Mouse (Mus musculus): Measurements from ENCODE around the gene Hdac4. TPM values are rescaled to one million over a fixed set of nuclear protein-coding genes. Genes with fewer than 3 reads are reported as not detected.

Hdac4 gene
- polyA plus RNA-seq, 1 experiment from 2014 or later = 12.5 TPM

- ATAC-seq (replicated peaks; ENCODE audit: insufficient number of reproducible peaks, low FRiP score, low TSS enrichment) = no peak
Observed at GRCm38 (mm10) chr1:92106486-92107160, 88.9 kb downstream of the Hdac4 start.

GRCm38 (mm10) chr1:92104718-92105117 is 90.8 kb downstream of the Hdac4 start:
- Histone ChIP-seq H3K27me3 (ENCODE audit: control insufficient read depth, insufficient read depth, low read length) (no peaks in the 10 kb centered on the region), H3K9ac (ENCODE audit: low read depth, low read length) (no peak overlapping the region), H3K36me3 (ENCODE audit: control insufficient read depth, insufficient read depth, low read length) (no peaks in the 10 kb centered on the region), H3K4me1 (ENCODE audit: control insufficient read depth, insufficient read depth, low read length) (peaks cover 16% of the 10 kb centered on the region), H3K4me2 (no peak overlapping the region), H3K4me3 (ENCODE audit: low read depth, low read length) (no peak overlapping the region), H3K9me3 (replicated peaks; ENCODE audit: control insufficient read depth, low read length) (no peaks in the 10 kb centered on the region), H3K27ac (ENCODE audit: low read depth, low read length) (no peak overlapping the region)
- WGBS (ENCODE audit: insufficient replicate concordance) = 86% methylated on average over 3 of the region's 3 CpGs
- no peak for ATAC-seq (replicated peaks; ENCODE audit: insufficient number of reproducible peaks, low FRiP score, low TSS enrichment)

More at GRCm38 (mm10) chr1:92106486-92107160, 88.9 kb downstream of the Hdac4 start:
- Histone ChIP-seq H3K9ac (ENCODE audit: low read depth, low read length) (no peak overlapping the region), H3K27me3 (ENCODE audit: control insufficient read depth, insufficient read depth, low read length) (no peaks in the 10 kb centered on the region), H3K36me3 (ENCODE audit: control insufficient read depth, insufficient read depth, low read length) (no peaks in the 10 kb centered on the region), H3K27ac (ENCODE audit: low read depth, low read length) (no peak overlapping the region), H3K4me1 (ENCODE audit: control insufficient read depth, insufficient read depth, low read length) (peaks cover 4% of the 10 kb centered on the region), H3K4me3 (ENCODE audit: low read depth, low read length) (no peak overlapping the region), H3K9me3 (replicated peaks; ENCODE audit: control insufficient read depth, low read length) (no peaks in the 10 kb centered on the region), H3K4me2 (no peak overlapping the region)
- 87% methylated on average over 4 of the region's 4 CpGs for WGBS (ENCODE audit: insufficient replicate concordance)

- H3K9me3 ChIP-seq (replicated peaks; ENCODE audit: control insufficient read depth, low read length) = no peaks in the 10 kb centered on the region
- no peak for ATAC-seq (replicated peaks; ENCODE audit: insufficient number of reproducible peaks, low FRiP score, low TSS enrichment)
- no peak overlapping the region for H3K27ac ChIP-seq (ENCODE audit: low read depth, low read length)
- no peak overlapping the region for H3K4me2 ChIP-seq
- no peaks in the 10 kb centered on the region for H3K36me3 ChIP-seq (ENCODE audit: control insufficient read depth, insufficient read depth, low read length)
- H3K27me3 ChIP-seq (ENCODE audit: control insufficient read depth, insufficient read depth, low read length) = no peaks in the 10 kb centered on the region
- no peak overlapping the region for H3K9ac ChIP-seq (ENCODE audit: low read depth, low read length)
- H3K4me3 ChIP-seq (ENCODE audit: low read depth, low read length) = no peak overlapping the region
- H3K4me1 ChIP-seq (ENCODE audit: control insufficient read depth, insufficient read depth, low read length) = peaks cover 19% of the 10 kb centered on the region
Observed at GRCm38 (mm10) chr1:92103971-92104370, 91.5 kb downstream of the Hdac4 start.

- no peak overlapping the region for H3K4me2 ChIP-seq
- H3K4me1 ChIP-seq (ENCODE audit: control insufficient read depth, insufficient read depth, low read length) = peaks cover 19% of the 10 kb centered on the region
- ATAC-seq (replicated peaks; ENCODE audit: insufficient number of reproducible peaks, low FRiP score, low TSS enrichment) = no peak
- no peak overlapping the region for H3K27ac ChIP-seq (ENCODE audit: low read depth, low read length)
- no peaks in the 10 kb centered on the region for H3K36me3 ChIP-seq (ENCODE audit: control insufficient read depth, insufficient read depth, low read length)
- H3K9me3 ChIP-seq (replicated peaks; ENCODE audit: control insufficient read depth, low read length) = no peaks in the 10 kb centered on the region
- 58% methylated on average over 3 of the region's 3 CpGs for WGBS (ENCODE audit: insufficient replicate concordance)
- H3K4me3 ChIP-seq (ENCODE audit: low read depth, low read length) = no peak overlapping the region
- H3K9ac ChIP-seq (ENCODE audit: low read depth, low read length) = no peak overlapping the region
- no peaks in the 10 kb centered on the region for H3K27me3 ChIP-seq (ENCODE audit: control insufficient read depth, insufficient read depth, low read length)
Observed at GRCm38 (mm10) chr1:92103377-92103776, 92.1 kb downstream of the Hdac4 start.

- H3K4me1 ChIP-seq (ENCODE audit: control insufficient read depth, insufficient read depth, low read length) = peaks cover 19% of the 10 kb centered on the region
- no peak overlapping the region for H3K4me3 ChIP-seq (ENCODE audit: low read depth, low read length)
- H3K9ac ChIP-seq (ENCODE audit: low read depth, low read length) = no peak overlapping the region
- no peaks in the 10 kb centered on the region for H3K36me3 ChIP-seq (ENCODE audit: control insufficient read depth, insufficient read depth, low read length)
- no peak overlapping the region for H3K4me2 ChIP-seq
- WGBS (ENCODE audit: insufficient replicate concordance) = 73% methylated on average over 1 of the region's 1 CpGs
- H3K27me3 ChIP-seq (ENCODE audit: control insufficient read depth, insufficient read depth, low read length) = no peaks in the 10 kb centered on the region
- ATAC-seq (replicated peaks; ENCODE audit: insufficient number of reproducible peaks, low FRiP score, low TSS enrichment) = no peak
- no peaks in the 10 kb centered on the region for H3K9me3 ChIP-seq (replicated peaks; ENCODE audit: control insufficient read depth, low read length)
- H3K27ac ChIP-seq (ENCODE audit: low read depth, low read length) = no peak overlapping the region
Observed at GRCm38 (mm10) chr1:92102825-92103224, 92.7 kb downstream of the Hdac4 start.

- no peak overlapping the region for H3K9ac ChIP-seq (ENCODE audit: low read depth, low read length)
- H3K4me1 ChIP-seq (ENCODE audit: control insufficient read depth, insufficient read depth, low read length) = peaks cover 19% of the 10 kb centered on the region
- no peak overlapping the region for H3K27ac ChIP-seq (ENCODE audit: low read depth, low read length)
- no peak overlapping the region for H3K4me2 ChIP-seq
- H3K9me3 ChIP-seq (replicated peaks; ENCODE audit: control insufficient read depth, low read length) = no peaks in the 10 kb centered on the region
- 62% methylated on average over 4 of the region's 4 CpGs for WGBS (ENCODE audit: insufficient replicate concordance)
- ATAC-seq (replicated peaks; ENCODE audit: insufficient number of reproducible peaks, low FRiP score, low TSS enrichment) = no peak
- no peaks in the 10 kb centered on the region for H3K27me3 ChIP-seq (ENCODE audit: control insufficient read depth, insufficient read depth, low read length)
- no peak overlapping the region for H3K4me3 ChIP-seq (ENCODE audit: low read depth, low read length)
- no peaks in the 10 kb centered on the region for H3K36me3 ChIP-seq (ENCODE audit: control insufficient read depth, insufficient read depth, low read length)
Observed at GRCm38 (mm10) chr1:92100371-92100891, 95.1 kb downstream of the Hdac4 start.

GRCm38 (mm10) chr1:92099964-92100363 is 95.5 kb downstream of the Hdac4 start:
- Histone ChIP-seq H3K27me3 (ENCODE audit: control insufficient read depth, insufficient read depth, low read length) (no peaks in the 10 kb centered on the region), H3K27ac (ENCODE audit: low read depth, low read length) (no peak overlapping the region), H3K9me3 (replicated peaks; ENCODE audit: control insufficient read depth, low read length) (no peaks in the 10 kb centered on the region), H3K36me3 (ENCODE audit: control insufficient read depth, insufficient read depth, low read length) (no peaks in the 10 kb centered on the region), H3K9ac (ENCODE audit: low read depth, low read length) (no peak overlapping the region), H3K4me3 (ENCODE audit: low read depth, low read length) (no peak overlapping the region), H3K4me1 (ENCODE audit: control insufficient read depth, insufficient read depth, low read length) (peaks cover 19% of the 10 kb centered on the region), H3K4me2 (no peak overlapping the region)
- no peak for ATAC-seq (replicated peaks; ENCODE audit: insufficient number of reproducible peaks, low FRiP score, low TSS enrichment)
- WGBS (ENCODE audit: insufficient replicate concordance) = 74% methylated on average over 4 of the region's 4 CpGs

- no peak overlapping the region for H3K9ac ChIP-seq (ENCODE audit: low read depth, low read length)
- no peak overlapping the region for H3K4me2 ChIP-seq
- H3K36me3 ChIP-seq (ENCODE audit: control insufficient read depth, insufficient read depth, low read length) = no peaks in the 10 kb centered on the region
- H3K27ac ChIP-seq (ENCODE audit: low read depth, low read length) = no peak overlapping the region
- no peak overlapping the region for H3K4me3 ChIP-seq (ENCODE audit: low read depth, low read length)
- H3K4me1 ChIP-seq (ENCODE audit: control insufficient read depth, insufficient read depth, low read length) = peaks cover 19% of the 10 kb centered on the region
- no peak for ATAC-seq (replicated peaks; ENCODE audit: insufficient number of reproducible peaks, low FRiP score, low TSS enrichment)
- 42% methylated on average over 4 of the region's 4 CpGs for WGBS (ENCODE audit: insufficient replicate concordance)
- H3K9me3 ChIP-seq (replicated peaks; ENCODE audit: control insufficient read depth, low read length) = no peaks in the 10 kb centered on the region
- no peaks in the 10 kb centered on the region for H3K27me3 ChIP-seq (ENCODE audit: control insufficient read depth, insufficient read depth, low read length)
Observed at GRCm38 (mm10) chr1:92099502-92099901, 96.0 kb downstream of the Hdac4 start.

GRCm38 (mm10) chr1:92098456-92098855 is 97.0 kb downstream of the Hdac4 start:
- 85% methylated on average over 3 of the region's 3 CpGs for WGBS (ENCODE audit: insufficient replicate concordance)
- Histone ChIP-seq H3K4me3 (ENCODE audit: low read depth, low read length) (no peak overlapping the region), H3K27me3 (ENCODE audit: control insufficient read depth, insufficient read depth, low read length) (no peaks in the 10 kb centered on the region), H3K9ac (ENCODE audit: low read depth, low read length) (no peak overlapping the region), H3K27ac (ENCODE audit: low read depth, low read length) (no peak overlapping the region), H3K9me3 (replicated peaks; ENCODE audit: control insufficient read depth, low read length) (no peaks in the 10 kb centered on the region), H3K4me1 (ENCODE audit: control insufficient read depth, insufficient read depth, low read length) (peaks cover 18% of the 10 kb centered on the region), H3K4me2 (no peak overlapping the region), H3K36me3 (ENCODE audit: control insufficient read depth, insufficient read depth, low read length) (no peaks in the 10 kb centered on the region)
- no peak for ATAC-seq (replicated peaks; ENCODE audit: insufficient number of reproducible peaks, low FRiP score, low TSS enrichment)

All from heart, embryonic 11.5 days (tissue).